Mouse (Mus musculus): ENCODE measurements around the gene Mfsd4b2.

The Mfsd4b2 gene

GRCm38 (mm10) chr10:39888621-39889020, 38.1 kb downstream of the Mfsd4b2 start:
- no peak for DNase-seq
